Mouse (Mus musculus): Measurements from ENCODE around the gene Magee1.
"Not testable (repeated sequence)": the region's sequence is repeated elsewhere in the genome, so short reads cannot be mapped to it uniquely, and the experiment has no call there.

The Magee1 gene

GRCm38 (mm10) chrX:105120275-105121226 lies at the start of gene Magee1:
TSS of gene Magee1 (plus strand) at chrX:105120378.
- peak; percentile 66 for DNase-seq (ENCODE audit: low read depth, low spot score)

- no peak for DNase-seq (ENCODE audit: low read depth, low spot score)
These were observed 41.0 kb upstream of the Magee1 start for GRCm38 (mm10) chrX:105079151-105079550.

DNA sequence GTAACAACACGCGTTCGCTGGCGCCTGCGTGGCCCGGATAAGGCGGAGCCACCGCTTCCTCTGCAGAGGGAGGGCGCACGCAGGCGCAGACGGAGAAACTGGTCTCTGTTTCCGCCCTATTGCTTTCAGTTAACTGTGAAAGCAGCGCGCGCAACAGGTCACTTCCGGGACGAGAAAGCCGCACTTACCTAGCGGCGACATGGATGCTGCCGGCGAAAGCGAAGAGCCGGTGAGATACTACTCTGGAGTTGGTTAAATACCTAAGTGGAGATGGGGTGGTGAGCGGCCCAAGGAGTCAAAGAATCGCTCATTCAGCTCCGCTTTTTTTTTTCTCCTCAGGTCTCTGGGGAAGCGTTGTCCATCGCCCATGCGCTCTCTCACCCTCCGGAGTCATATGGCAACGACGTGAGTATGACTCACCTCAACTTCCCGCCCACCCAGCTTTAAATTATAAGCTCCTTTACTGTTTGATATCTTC lies 40.5 kb upstream of the Magee1 start, which contains the start of gene Pbdc1:
Pbdc1 (plus strand) TSS at position 142 of the 478 bp plus-strand sequence.
- DNase-seq (ENCODE audit: low read depth, low spot score) = peak; percentile 94

DNA sequence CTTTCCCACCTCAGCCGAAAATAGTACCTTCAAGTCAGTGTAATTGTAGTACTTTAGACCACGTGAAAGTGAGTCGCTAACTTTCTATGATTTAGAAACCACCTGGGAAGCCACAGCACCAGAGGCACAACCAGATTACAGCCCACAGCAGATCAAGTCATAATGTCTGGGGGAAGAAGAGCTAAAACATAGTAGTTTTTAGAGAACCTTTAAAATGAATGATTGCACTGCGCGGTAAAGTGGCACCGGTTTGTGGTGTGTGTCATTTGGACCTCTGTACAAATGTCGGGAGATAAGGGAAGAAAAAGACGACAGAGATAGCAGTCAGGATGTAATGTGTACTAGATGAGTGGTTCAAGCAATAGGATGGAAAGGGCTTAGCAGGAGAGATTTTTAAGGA lies 40.1 kb upstream of the Magee1 start:
- DNase-seq (ENCODE audit: low read depth, low spot score) = no peak

DNA sequence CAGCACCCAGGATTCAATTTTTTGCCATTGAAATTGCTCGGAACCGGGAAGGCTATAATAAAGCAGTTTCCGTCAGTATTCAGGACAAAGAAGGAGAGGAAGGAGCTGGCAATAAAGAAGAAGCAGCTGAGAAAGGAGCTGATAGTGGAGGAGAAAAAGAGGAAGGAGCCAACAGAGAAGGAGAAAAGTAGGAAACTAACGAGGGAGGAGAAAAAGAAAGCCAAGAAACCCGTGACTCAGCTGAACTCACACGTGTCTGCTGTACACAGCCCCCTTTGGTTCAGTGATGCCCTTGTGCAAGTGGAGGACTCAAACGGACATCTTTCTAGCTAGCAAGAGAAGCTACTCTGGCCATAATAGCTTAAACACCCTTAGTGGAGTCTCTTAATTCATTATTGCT lies 37.2 kb upstream of the Magee1 start:
- not testable (repeated sequence) for DNase-seq (ENCODE audit: low read depth, low spot score)

GRCm38 (mm10) chrX:105104175-105104574 lies 16.0 kb upstream of the Magee1 start:
- peak; percentile 18 for DNase-seq (ENCODE audit: low read depth, low spot score)

GRCm38 (mm10) chrX:105114994-105115393 lies 5.2 kb upstream of the Magee1 start:
- DNase-seq (ENCODE audit: low read depth, low spot score) = no peak

DNA sequence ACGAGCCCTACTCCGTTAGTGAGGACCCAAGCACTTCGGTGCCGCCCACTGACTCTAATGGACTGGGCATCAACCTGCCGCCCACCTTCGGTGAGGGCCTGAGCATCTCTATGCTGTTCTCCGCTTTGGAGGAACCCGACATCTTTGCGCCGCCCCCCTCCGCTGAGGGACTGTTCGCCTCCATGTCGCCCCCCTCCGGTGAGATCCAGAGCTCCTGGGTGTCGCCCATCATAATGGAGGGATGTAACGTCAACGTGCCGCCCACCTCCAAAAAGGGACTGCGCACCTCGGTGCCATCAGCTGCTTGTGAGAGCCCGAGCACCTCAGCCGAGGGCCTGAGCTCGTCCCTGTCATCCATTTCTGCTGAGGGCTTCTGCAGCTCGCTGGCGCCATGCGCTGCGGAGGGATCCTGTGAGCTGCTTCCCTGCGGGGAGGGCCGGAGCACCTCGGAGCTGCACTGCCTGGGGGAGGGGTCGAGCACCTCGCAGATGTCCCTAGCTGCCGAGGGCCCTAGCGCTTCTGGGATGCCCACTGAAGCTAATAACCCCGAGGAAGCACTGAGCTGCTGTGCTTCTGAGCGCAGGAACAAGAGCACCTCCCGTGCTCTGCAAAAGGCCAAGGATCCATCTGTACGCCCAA lies 1.2 kb downstream of the Magee1 start:
- peak; percentile 62 for DNase-seq (ENCODE audit: low read depth, low spot score)

- DNase-seq (ENCODE audit: low read depth, low spot score) = peak; percentile 16
These were observed 4.7 kb downstream of the Magee1 start for GRCm38 (mm10) chrX:105124903-105125302.

DNA sequence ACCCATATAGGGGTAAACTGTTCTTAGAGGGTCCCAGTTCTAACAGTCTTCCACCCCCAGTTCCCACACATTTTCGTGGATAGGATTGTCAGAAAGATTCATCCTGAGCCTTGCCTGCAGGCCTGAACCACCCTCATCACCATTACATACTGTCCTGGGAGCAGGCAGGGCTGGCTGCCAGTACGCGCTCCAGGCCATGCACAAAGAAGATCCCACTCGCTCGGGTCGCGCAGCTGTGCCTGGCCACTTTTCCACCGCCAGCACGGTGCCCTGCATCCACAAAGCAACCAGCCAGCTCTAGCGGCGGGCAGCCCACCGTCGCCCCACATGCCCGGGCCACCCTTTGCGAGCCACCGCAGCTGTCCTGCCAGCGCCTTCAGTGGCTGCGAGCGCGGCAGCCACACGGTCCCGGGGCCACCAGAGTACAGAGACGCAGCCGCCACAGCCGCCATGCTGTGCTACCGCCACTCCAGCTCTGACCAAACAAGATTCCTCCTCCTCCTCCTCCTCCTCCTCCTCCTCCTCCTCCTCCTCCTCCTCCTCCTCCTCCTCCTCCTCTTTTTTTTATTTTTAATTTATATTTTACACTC lies 31.8 kb downstream of the Magee1 start:
- DNase-seq (ENCODE audit: low read depth, low spot score) = no peak

DNA sequence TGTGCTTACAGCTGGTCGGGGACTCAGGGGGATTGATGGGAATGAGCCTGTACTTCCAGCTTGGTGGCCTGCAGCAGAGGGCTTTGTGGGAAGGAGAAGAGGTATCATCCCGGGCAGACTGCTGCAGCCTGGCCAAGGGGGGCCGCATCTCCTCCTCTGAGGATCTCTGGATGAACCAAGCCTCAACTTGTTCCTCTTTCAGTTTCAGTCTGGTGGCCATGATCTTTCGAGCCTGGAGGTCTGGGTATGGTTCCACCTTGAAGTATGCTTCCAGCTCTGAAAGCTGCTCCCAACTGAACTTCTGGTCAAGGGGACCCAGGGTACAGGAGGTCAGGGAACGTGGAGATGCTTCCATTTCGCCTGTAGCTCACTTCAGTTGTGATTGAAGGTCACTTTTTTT lies 44.8 kb downstream of the Magee1 start:
- not testable (repeated sequence) for DNase-seq (ENCODE audit: low read depth, low spot score)

DNA sequence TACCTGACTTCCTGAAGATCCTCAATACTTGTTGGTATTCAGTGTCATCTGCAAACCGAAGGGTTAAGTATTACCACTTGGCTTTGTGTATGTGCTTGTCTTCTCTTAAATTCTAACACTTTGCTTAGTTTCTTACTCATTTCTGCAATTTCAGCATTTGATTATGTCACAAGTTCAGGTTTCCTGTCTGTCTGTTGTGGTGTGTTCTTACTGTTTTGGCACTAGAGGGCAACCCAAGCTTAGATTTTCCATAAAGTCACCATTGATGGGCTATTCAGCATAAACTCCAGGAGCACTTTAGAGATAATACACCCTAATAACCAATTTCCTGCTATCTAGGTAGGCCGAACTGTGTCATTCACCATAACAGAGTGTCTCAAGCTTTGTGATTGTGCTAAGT lies 47.0 kb downstream of the Magee1 start:
- peak; percentile 4 for DNase-seq (ENCODE audit: low read depth, low spot score)
